Mouse (Mus musculus) ZHBTc4 (cell line): ENCODE data around the gene Mrpl19.

Source experiments
- DNase-seq: peaks from one replicate; pipeline ENCODE4 v3.0.0-alpha.2; 2011; ENCODE audit warnings: low read depth, low spot score

The Mrpl19 gene

GRCm38 (mm10) chr6:81933281-81933680 is 32.5 kb downstream of the Mrpl19 start:
- DNase-seq, result peak; percentile 63

GRCm38 (mm10) chr6:81929402-81929801 is 36.4 kb downstream of the Mrpl19 start:
- DNase-seq, result no peak

- peak; percentile 25 for DNase-seq
These were observed 41.5 kb downstream of the Mrpl19 start for GRCm38 (mm10) chr6:81924304-81924703.

- DNase-seq, result peak; percentile 97
These were observed 42.1 kb downstream of the Mrpl19 start, which contains the start of gene Gcfc2 for GRCm38 (mm10) chr6:81923523-81924142. Gene Gcfc2, plus strand, starts transcription at chr6:81923669.

GRCm38 (mm10) chr6:81912177-81912576 is 53.6 kb downstream of the Mrpl19 start:
- no peak for DNase-seq

GRCm38 (mm10) chr6:81911713-81912112 is 54.0 kb downstream of the Mrpl19 start:
- DNase-seq, result peak; percentile 67

GRCm38 (mm10) chr6:81911244-81911643 is 54.5 kb downstream of the Mrpl19 start:
- DNase-seq, result no peak

- peak; percentile 41 for DNase-seq
These were observed 55.4 kb downstream of the Mrpl19 start for GRCm38 (mm10) chr6:81910302-81910855.
